Mouse (Mus musculus): ENCODE results near the gene Adprhl1. TPM values are rescaled to one million over a fixed set of nuclear protein-coding genes. Genes with fewer than 3 reads are reported as not detected.

The Adprhl1 gene
- total RNA-seq, 2 experiments from 2014 or later = 1.8 to 1.9 TPM

DNA sequence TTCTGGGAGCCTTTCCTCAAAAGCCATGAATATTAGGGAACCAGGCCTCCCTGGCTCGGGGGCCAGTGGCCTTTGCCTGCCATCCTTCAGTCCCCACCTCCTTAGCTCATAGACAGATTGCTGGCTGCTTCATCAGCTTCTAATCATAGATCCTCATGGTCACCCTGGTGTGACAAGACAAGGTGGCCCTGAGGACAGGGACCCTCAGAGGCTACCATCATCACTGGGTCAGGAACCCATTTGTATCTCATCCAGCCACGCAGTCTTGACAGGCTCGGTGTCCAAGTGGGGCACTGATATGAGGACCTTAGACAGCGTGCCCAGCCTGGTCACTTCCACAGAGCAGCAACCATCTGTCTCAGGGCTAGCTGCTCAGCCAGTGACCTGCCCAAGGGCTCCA lies 23.5 kb downstream of the Adprhl1 start:
- intact Hi-C loops (cut with DNase I) = no loop called here
- no peak for DNase-seq

DNA sequence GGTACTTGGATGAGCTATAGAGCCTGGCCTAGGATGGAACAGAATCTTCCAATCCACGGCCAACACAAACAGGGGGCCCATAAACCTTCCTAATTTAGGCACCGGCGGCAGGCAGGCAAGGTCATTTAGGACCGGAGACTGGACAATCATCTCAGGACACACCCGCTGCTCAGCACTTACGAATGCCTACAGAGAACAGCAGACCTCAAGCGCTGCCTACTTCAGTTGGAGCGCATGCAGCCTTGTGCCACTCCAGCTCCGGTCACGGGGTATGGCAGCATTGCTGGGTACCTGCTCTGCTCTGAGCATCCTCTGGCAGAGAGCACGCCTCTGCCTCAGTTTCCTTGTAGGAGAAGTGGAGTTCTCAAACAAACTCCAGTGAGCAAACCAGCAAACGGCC lies 24.2 kb downstream of the Adprhl1 start:
- intact Hi-C loops (cut with DNase I) = no loop called here
- no peak for DNase-seq

DNA sequence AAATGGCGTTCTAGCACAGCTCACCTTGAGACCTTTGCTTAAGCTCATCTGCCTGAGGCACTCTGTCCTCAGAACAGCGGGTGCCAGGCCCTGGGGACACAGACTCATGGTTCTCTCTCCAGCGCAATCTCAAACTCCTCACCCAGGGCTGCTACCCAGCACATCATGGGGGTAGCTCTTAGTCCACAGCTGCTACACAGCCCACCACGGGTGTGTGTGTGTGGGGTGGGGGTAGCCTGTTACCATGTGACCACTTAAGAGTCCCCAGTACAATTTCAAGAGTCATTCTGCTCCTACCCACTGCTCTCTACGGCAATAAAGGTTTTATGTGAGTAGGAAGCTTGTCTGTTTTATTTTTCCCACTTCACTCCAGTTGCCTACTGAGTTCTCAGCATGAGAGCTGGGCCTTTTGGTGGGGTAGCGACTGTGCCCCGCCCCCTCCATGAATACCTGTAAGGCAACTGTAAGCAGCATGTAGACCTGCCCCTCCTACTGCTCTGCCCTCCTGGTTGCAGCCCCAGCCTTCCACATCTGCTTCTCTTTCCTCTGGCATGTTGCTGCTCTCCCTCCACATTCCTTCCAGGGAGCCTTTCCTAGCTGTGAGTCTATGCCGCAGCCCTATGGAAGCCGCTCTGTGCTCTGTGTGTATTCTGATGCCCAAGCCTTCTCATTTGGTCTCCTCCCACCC lies 24.9 kb downstream of the Adprhl1 start:
- no peak for DNase-seq
- intact Hi-C loops (cut with DNase I) = no loop called here

DNA sequence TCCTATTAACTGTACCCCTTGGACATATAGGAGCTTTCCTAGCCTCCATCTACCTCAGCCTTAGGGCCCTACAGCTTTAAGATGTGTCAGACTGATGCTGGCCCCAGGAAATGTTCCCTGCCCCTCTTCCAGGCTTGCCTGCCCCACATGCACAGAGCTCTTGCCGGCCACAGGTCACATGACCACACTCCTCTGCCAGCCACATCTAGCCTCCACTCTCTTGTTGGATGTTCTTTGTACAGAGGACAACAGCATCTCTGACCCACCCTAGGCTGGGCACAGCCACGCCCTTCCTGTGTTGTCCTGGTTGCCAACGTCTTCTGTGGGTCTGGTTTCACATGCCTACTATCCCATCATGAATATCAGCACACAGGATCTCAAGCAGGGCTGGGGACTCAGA lies 26.8 kb downstream of the Adprhl1 start:
- intact Hi-C loops (cut with DNase I) = no loop called here
- DNase-seq = no peak

DNA sequence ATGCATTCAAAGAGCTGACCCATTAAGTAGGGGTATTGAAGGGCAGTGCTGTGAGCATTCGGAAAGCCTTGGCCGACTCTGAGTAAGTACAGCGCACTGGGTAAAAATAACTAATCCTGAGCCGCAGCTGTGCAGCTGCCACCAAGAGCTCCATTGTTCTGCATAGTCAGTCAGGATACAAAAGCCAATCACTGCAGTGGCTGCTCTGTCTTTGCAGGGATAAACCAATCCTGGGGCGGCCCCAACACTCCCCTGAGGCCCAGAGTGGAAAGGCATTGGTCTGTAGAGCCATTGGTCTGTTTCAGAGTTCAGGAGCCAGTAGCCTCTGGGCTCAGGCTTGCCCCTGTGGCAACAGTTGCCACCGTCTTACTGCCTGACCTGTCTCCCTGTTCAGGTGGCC lies 27.7 kb downstream of the Adprhl1 start:
- no peak for DNase-seq
- intact Hi-C loops (cut with DNase I) = no loop called here

DNA sequence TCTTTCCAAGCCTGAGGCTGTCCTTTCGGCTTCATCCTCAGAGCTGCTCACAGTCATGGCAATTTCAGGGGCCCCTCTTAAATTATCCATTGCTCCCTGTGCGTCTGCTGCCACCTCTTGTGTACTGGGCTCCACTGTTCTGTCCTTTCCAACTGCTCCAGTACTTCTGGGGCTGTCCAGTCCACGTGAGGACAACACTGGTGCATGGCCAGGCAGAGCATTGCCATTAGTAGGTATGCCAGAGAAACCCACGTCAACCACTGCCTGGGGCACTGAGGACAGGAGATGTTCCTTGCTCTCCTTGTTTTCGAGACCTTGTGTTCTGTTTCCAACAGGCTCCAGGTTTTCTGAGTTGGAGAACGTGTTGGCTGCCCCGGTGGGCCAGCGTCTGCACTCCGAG lies 29.5 kb downstream of the Adprhl1 start:
- DNase-seq = no peak
- intact Hi-C loops (cut with DNase I) = no loop called here

DNA sequence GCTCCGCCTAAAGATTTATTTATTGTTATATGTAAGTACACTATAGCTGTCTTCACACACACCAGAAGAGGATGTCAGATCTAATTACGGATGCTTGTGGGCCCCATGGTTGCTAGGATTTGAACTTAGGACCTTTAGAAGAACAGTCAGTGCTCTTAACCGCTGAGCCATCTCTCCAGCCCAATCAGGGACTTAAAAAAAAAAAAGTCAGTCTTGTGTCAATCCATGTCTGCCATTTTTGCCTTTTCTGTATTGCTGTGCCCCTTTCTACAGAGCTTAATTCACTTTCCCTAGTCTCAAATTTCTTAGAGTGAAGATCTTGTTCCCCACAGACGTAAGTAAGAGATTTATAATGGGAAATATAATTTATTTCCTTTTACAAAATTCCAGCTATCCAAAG lies 35.5 kb downstream of the Adprhl1 start:
- intact Hi-C loops (cut with DNase I) = no loop called here
- DNase-seq = no peak

DNA sequence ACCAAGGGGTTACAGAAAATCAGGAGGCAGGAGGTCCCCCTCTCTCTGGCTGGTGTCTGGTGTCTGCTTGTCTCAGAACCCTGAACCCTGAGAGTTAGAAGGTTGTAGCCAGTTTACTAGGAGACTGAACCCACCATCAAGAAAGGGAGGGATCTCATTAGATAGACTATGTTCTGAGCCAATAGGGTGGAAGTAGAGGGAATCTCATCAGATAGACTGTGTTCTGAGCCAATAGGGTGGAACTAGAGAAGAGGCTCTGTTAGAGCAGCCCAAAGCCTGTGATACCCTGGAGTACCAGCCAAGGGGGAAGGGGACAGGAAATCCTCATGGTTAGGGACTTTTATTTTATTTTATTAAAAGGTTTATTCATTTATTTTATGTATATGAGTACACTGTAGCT lies 36.0 kb downstream of the Adprhl1 start:
- DNase-seq = no peak
- intact Hi-C loops (cut with DNase I) = no loop called here

DNA sequence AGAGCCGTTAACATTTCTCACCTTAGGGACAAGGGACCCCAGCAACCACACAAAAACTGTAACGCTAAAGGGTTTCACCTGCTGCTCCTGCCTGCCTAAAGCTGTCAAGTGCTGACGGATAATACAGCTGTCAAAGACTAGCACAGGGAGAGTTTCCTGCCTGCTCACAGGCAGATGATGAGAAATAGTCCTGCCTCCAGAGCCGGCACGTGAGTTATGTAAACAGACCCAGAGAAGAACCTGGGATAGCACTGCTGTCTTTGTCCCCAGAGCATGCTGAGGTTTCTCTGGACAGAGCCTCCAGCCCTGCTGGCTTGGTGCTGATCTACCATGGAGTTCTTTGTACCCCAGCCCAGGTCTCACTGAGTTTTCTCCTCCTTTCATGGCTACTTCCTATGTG lies 36.9 kb downstream of the Adprhl1 start:
- intact Hi-C loops (cut with DNase I) = no loop called here
- DNase-seq = no peak

DNA sequence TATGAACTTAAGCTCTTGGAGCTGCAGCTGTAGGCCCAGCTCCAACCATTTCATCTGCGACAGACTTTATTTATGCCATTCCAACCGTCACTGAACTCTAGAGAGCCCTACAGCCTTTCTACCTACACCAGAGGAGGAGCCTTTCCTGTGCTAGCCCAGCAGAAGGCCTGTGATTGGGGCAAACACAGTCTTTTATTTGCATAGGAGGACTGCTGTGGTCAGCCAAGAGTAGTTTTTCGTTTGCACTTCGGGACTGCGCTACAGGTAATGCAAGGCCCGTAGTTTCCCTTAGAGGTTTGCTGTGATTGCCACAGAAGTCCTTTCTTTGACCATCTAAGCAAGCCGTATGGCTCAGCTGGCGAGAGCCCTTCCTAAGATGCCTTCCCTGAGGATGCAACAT lies 37.6 kb downstream of the Adprhl1 start:
- DNase-seq = no peak
- intact Hi-C loops (cut with DNase I) = no loop called here

DNA sequence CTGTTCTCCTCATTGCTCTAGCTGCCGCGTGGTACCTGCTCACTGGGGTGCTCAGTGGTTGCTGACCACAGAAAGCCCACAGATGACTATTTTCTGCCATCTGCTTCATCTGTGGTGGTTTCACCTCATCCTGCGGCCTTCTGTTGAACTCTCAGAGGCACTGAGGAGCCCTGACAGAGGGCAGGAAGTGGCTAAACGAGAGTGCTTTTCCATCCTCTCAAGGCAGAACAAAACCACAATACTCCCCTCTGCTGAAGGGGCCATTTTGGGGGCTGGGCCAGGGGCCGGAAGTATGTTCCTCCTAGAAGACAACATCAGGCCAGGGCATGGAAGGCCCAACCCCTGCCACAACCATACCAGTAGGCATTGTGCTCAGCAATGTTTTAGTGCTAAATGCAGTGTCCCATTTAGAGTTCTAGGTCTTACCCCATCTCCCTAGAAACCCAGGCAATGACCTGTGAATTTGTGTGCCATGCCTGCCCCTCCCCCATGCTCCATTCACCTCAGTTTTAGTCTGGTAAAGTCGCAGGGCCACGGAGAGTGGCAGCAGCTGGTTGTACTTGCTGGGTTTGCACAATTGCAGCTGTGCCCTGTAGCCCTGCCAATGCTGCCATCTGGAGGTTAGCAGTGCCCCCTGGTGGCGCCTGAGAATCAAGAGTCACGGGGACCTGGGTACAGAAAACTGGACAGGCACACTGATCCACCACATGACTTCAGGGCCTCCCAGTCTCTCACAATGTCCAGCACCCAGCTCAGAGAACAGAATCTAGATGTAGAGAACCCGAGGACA lies 40.3 kb downstream of the Adprhl1 start:
- intact Hi-C loops (cut with DNase I) = no loop called here
- peak; percentile 92 for DNase-seq

DNA sequence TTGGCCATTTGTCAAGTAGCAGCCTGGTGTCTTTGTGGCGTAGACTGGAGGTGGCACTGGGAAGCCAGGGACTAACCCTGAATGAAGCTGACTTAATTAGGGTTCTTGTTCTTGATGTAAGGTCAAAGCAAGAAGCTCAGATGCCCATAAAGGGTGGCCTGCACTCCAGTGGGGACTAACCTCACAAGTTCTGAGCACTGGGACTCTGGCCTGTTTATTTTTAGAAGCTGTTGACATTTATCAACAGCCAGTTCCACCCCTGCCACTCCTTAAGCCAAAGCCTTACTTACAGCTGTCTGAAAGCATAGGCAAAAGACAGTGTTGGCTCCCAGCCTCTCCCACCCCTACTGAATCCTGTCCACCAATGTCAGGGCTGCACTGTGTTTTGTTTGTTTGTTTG lies 44.2 kb downstream of the Adprhl1 start:
- intact Hi-C loops (cut with DNase I) = no loop called here

DNA sequence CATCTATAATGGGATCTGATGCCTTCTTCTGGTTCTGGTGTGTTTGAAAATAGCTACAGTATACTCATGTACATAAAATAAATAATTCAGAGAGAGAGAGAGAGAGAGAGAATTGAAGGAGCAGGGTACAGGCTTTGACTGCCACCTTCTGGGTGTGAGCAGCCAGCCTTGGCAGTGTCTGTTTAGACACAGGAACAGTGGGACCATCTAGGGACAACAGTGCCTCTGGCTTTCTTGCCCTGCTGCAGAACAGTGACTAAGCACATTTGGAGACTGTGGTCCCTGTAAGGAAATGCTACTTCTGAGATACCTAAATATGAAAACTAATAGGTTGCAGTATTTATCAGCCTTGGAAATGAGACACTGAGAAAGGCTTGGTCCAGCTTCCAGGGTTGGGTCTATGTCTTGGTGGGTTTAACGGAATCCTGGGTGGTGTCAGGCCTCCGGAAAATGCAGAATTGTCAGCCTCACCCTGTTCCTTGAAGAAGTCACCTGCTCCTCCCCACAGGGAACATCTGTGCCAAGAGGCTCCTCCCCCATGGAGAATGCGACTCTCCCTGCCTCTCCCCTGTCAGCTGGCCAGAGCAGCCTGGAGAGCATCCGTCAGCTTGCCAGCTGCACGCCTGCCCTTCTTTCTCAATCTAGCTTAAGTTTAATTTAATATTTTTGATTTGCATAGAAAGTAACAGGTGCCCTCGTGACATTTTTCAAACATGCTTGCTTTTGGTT lies 45.2 kb downstream of the Adprhl1 start:
- DNase-seq = no peak

More for the DNA sequence above, 44.2 kb downstream of the Adprhl1 start:
- no peak for DNase-seq

DNA sequence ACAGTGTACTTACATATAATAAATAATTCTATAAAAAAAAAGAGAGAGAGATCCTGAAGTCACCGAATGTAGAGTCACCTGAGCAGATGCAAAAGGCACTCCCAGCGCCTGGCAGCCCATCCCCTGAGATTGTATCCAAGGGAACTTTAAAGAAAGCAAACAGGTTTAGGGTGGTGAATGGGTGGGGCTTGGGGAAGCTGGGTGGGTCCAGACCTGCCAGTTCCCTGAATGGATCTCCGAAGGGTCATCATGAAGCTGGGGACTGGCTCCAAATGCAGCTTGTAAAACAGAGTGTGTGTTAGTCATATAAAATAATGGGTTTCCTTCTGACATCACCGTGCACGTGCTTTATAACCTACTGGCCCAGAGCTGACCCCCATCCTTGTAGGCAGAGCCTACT lies 47.7 kb downstream of the Adprhl1 start:
- no peak for DNase-seq
- intact Hi-C loops (cut with DNase I) = no loop called here

More for the DNA sequence above, 45.2 kb downstream of the Adprhl1 start:
- intact Hi-C loops (cut with DNase I) = no loop called here

DNA sequence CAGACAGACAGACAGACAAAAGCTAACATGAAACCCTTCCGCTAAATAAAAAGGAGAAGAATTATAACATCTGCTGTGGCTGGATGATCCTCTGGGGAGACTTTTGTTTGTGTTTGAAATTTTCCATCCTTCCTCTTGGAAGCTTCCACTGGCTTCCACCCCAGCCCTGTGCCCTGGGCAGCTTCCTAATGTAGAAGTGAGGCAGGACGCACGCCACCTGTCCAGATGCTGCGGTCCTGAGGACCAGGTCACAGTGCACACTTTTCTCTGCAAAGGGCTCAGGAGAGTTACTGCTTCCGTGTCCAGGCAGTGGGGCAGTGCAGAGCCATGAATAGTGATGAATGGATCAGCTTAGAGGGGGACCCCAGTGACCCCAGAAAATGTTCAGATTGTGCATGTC lies 48.7 kb downstream of the Adprhl1 start:
- intact Hi-C loops (cut with DNase I) = no loop called here
- no peak for DNase-seq

DNA sequence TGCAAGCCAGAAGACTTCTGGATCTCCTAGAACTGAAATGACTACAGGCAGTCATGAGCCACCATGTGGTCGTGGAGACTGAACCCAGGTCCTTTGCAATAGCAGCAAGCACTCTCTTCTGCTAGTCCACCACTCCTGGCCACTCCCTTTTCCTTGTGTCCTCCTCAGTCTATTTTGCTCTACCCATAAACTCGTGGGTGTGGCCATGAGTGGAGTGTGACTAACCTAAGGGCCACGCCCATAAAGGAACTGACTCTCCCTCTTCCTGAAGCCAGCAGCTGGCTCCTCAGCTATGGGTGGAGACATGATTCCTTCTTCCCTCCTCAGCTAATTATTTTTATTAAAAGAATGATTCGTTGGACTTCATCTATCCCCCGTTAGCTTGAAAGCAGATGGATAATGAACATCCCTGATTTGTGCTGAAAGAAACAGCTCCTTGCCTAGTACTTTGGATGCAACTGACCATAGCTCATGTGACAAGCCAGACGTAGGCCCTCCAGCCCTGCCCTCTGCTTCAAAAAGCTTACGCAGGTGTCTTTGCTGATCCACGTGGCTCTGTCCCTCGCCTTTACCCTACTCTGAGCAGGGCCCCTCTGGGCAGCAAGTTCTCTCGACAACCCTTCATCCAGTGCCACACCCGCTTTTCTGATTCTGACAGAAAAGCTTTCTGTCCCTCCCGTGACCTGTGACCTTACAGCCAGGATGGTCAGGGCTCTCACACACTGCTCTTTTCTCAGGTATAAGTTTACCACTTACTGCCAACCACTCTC lies 49.4 kb downstream of the Adprhl1 start:
- intact Hi-C loops (cut with DNase I) = no loop called here

DNA sequence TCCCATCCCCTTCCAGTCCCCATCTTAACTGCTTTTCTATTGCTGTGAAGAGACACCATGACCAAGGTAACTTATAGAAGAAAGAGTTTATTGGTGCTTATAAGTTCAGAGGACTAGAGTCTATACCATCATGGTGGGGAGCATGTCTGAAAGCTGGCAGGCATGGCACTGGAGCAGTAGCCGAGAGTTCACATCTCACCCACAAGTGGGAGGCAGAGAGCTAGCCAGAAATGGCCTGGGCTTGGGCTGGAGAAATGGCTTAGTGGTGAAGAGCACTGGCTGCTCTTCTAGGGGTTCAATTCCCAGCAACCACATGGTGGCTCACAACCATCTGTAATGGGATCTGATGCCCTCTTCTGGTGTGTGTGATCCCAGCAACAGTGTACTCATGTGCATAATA lies 50.5 kb downstream of the Adprhl1 start:
- intact Hi-C loops (cut with DNase I) = no loop called here
- DNase-seq = no peak

More for the DNA sequence above, 49.4 kb downstream of the Adprhl1 start:
- no peak for DNase-seq

DNA sequence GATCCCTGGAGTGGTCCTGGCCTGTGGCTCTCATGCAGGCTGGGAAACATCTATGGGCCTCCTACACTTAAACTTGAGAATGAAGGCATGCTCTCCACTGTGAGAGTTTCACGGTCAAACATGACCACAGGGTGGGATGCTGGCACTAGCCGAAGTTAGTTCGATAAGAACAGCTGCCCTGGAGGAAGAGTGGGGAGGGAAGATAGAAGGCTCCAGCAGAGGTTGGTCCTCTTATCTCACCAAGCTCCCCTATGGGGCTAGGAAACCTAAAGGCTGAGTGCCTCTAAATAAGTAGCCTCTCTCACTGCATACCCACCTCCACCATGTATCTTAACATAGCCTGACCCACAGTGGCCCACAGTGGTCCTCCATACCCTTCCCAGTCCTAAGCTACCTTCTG lies 51.2 kb downstream of the Adprhl1 start:
- intact Hi-C loops (cut with DNase I) = no loop called here

DNA sequence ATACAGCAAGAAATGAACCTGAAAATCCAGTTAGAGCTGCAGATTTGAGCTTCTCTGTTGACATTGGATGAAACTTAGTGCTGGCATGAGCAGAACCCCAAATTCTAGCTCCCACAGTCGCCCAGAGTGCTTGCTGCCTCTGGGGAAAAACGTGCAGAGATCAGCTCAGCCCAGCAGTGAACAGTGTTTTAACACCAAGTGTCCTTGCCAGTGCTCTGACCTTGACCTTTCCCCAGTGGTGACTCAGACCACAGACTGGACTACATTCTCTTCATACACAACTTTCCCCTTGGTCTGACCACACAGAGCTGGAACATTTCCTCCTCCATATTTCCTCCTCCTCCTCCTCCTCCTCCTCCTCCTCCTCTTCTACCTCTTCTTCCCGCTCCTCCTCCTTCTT lies 51.9 kb downstream of the Adprhl1 start:
- intact Hi-C loops (cut with DNase I) = no loop called here
- DNase-seq = no peak

More for the DNA sequence above, 51.2 kb downstream of the Adprhl1 start:
- DNase-seq = no peak

DNA sequence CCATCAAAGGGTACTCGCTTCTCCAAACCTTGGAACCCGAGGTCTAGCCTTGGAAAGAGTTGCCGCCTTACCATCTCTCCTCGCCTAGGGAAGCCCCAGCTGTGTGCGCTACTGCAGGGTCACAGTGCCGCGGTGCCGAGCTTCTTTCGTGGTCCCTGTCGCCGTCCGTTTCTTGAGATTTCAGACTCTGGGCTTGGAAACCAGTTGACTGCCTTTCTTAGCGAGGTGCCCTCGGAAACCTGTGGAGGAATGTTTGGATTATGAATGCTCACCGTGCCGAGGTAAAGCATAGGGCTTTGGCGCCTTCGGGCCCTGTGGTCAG lies 53.0 kb downstream of the Adprhl1 start:
- intact Hi-C loops (cut with DNase I) = no loop called here
- DNase-seq = no peak

Measured in left cerebral cortex, postnatal 4 days (tissue).